Mouse (Mus musculus): ENCODE results near the gene Usp32. TPM values are rescaled to one million over a fixed set of nuclear protein-coding genes. Genes with fewer than 3 reads are reported as not detected.

The Usp32 gene
- polyA plus RNA-seq, 1 experiment from 2014 or later: 4.5 TPM

DNA sequence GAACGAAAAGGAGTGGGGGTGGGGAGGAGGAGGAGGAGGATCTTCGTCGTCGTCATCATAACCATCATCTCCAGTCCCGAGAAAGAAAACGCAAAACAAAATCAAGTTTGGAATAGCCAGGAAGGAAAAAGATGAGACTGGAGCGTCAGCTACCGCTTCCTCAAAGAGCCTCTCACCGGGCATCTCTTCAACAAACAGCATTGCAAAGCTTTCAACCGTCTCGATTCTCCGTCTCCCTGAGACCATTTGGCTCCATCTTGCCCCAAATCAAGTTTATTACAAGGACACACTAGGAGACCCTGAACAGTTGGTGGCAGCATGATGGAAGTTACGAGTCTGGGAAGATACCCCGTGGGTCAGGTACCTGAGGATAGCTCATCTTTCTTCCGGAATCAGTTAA, 182.8 kb downstream of the Usp32 start:
- no peaks in the 10 kb centered on the region for H3K36me3 ChIP-seq (ENCODE audit: insufficient read depth, low read length)
- no peak overlapping the region for H3K27ac ChIP-seq (ENCODE audit: low read length)
- no peak overlapping the region for H3K9ac ChIP-seq (replicated peaks; ENCODE audit: low read depth)
- H3K4me3 ChIP-seq (ENCODE audit: low read depth, low read length): peak overlapping the region; percentile 27; the same call in 1 of the 2 replicates
- ATAC-seq (no peak), DNase-seq (ENCODE audit: low spot score) (no peak)
- no peaks in the 10 kb centered on the region for H3K9me3 ChIP-seq (ENCODE audit: low read length)
- peak overlapping the region; percentile 35 for H3K4me2 ChIP-seq (replicated peaks; ENCODE audit: low read depth, low read length)
- no peak for TF ChIP-seq EP300 (IDR thresholded peaks at IDR 0.05)
- TF ChIP-seq CTCF (IDR thresholded peaks at IDR 0.05): no peak
- peaks cover 3% of the 10 kb centered on the region; the same call in 1 of the 2 replicates for H3K27me3 ChIP-seq (replicated peaks; ENCODE audit: insufficient read depth, low read length)
- peaks cover 3% of the 10 kb centered on the region; the same call in 1 of the 2 replicates for H3K4me1 ChIP-seq (ENCODE audit: insufficient read depth, low read depth, low read length)
- WGBS: 8% methylated on average over 15 of the region's 15 CpGs

DNA sequence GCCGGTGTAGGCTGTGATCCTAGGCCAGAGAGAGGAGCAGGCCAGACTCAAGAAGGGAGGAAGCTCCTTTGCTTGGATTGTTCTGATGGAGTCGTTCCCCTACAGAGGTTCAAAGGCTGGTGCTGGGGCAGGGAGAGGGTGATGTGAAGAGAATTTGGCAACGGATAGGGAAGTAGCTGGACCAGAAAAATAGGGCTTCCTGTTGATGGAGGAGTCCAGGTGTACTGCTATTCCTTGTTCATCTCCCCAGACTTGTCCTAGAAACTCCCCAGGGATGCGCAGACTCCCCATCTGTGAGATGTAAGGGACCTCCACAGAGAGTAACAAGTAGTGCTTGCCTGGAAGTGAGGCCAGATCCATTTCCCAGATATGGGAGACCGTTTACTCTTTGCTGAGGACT, 183.6 kb downstream of the Usp32 start:
- H3K36me3 ChIP-seq (ENCODE audit: insufficient read depth, low read length): no peaks in the 10 kb centered on the region
- no peak overlapping the region for H3K4me3 ChIP-seq (ENCODE audit: low read depth, low read length)
- H3K4me2 ChIP-seq (replicated peaks; ENCODE audit: low read depth, low read length): no peak overlapping the region
- TF ChIP-seq EP300 (IDR thresholded peaks at IDR 0.05): no peak
- no peak for TF ChIP-seq CTCF (IDR thresholded peaks at IDR 0.05)
- DNase-seq (ENCODE audit: low spot score) (no peak), ATAC-seq (no peak)
- peaks cover 3% of the 10 kb centered on the region; the same call in 1 of the 2 replicates for H3K4me1 ChIP-seq (ENCODE audit: insufficient read depth, low read depth, low read length)
- H3K9ac ChIP-seq (replicated peaks; ENCODE audit: low read depth): no peak overlapping the region
- 30% methylated on average over 5 of the region's 5 CpGs for WGBS
- peaks cover 3% of the 10 kb centered on the region; the same call in 1 of the 2 replicates for H3K27me3 ChIP-seq (replicated peaks; ENCODE audit: insufficient read depth, low read length)
- H3K9me3 ChIP-seq (ENCODE audit: low read length): no peaks in the 10 kb centered on the region
- H3K27ac ChIP-seq (ENCODE audit: low read length): no peak overlapping the region

DNA sequence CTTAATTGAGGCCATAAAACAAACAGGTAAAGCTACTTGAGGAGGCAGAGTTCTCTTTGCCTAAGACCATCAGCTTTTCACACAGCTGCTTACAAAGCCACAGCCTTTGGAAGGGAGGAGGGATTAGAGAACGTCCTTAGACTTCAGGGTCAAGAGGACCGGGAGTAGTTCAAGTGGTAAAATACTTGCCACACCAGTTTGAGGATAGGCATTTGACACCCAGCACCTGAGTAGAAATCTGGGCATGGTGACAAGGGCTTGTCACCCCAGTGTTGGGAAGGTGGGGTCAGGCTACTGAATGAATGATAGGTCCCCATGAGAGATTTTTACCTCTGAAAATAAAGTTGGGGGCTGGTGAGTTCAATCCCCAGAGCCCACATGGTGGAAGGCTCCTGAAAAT, 187.3 kb downstream of the Usp32 start:
- WGBS: 26% methylated on average over 2 of the region's 2 CpGs
- no peaks in the 10 kb centered on the region for H3K9me3 ChIP-seq (ENCODE audit: low read length)
- DNase-seq (ENCODE audit: low spot score) (peak; percentile 88), ATAC-seq (peak; percentile 96)
- H3K4me1 ChIP-seq (ENCODE audit: insufficient read depth, low read depth, low read length): peaks cover 3% of the 10 kb centered on the region; the same call in 1 of the 2 replicates
- H3K36me3 ChIP-seq (ENCODE audit: insufficient read depth, low read length): no peaks in the 10 kb centered on the region
- H3K4me2 ChIP-seq (replicated peaks; ENCODE audit: low read depth, low read length): no peak overlapping the region
- H3K4me3 ChIP-seq (ENCODE audit: low read depth, low read length): no peak overlapping the region
- H3K27me3 ChIP-seq (replicated peaks; ENCODE audit: insufficient read depth, low read length): peaks cover 3% of the 10 kb centered on the region; the same call in 1 of the 2 replicates
- TF ChIP-seq CTCF (IDR thresholded peaks at IDR 0.05): no peak
- no peak overlapping the region for H3K27ac ChIP-seq (ENCODE audit: low read length)
- H3K9ac ChIP-seq (replicated peaks; ENCODE audit: low read depth): no peak overlapping the region

DNA sequence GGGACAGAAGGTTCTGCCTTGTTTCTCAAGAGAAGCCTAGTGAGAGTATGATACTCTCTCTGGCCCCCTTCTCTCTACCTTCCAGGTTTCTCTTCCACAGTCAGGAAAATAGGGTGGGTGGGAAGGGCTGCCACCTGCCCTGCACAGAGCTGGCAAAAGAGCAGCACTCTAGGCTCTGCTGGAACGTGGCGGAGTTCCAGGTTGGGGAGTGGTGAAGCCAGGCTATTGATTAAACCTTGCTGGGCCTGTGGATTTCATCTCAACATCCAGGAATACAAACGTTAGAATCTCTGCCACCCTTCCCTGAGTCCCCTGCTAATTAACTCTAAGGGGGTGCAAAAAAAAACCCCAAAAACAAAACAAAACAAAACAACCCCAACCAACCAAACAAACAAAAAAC, 191.4 kb downstream of the Usp32 start:
- Histone ChIP-seq H3K9me3 (ENCODE audit: low read length) (no peaks in the 10 kb centered on the region), H3K4me2 (replicated peaks; ENCODE audit: low read depth, low read length) (no peak overlapping the region), H3K9ac (replicated peaks; ENCODE audit: low read depth) (no peak overlapping the region), H3K27ac (ENCODE audit: low read length) (no peak overlapping the region), H3K27me3 (replicated peaks; ENCODE audit: insufficient read depth, low read length) (peaks cover 8% of the 10 kb centered on the region), H3K36me3 (ENCODE audit: insufficient read depth, low read length) (no peaks in the 10 kb centered on the region), H3K4me3 (ENCODE audit: low read depth, low read length) (no peak overlapping the region), H3K4me1 (ENCODE audit: insufficient read depth, low read depth, low read length) (no peaks in the 10 kb centered on the region)
- WGBS: 27% methylated on average over 3 of the region's 3 CpGs
- DNase-seq (ENCODE audit: low spot score): no peak
- no peak for ATAC-seq
- TF ChIP-seq EP300 (IDR thresholded peaks at IDR 0.05) (no peak), CTCF (IDR thresholded peaks at IDR 0.05) (no peak)

DNA sequence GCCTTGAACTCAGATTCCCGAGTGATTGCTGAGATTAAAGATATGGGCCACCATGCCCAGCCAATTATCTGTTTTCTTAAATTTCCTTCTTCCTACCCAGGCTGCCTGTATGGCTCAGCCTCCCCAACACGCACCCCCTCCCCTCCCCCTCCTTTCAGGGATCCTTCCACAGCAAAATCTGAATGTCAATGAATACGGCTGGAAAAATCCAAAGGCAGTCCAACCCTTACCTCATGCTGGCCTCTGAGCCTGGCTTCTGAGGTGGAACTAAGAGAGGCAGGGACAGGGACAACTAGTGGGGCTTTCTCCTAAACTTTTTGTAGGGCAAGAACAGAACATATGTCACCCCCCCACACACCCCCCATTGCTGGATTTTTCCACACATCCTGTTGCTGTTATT, 191.8 kb downstream of the Usp32 start:
- no peak overlapping the region for H3K9ac ChIP-seq (replicated peaks; ENCODE audit: low read depth)
- WGBS: 40% methylated on average over 3 of the region's 3 CpGs
- ATAC-seq: no peak

DNA sequence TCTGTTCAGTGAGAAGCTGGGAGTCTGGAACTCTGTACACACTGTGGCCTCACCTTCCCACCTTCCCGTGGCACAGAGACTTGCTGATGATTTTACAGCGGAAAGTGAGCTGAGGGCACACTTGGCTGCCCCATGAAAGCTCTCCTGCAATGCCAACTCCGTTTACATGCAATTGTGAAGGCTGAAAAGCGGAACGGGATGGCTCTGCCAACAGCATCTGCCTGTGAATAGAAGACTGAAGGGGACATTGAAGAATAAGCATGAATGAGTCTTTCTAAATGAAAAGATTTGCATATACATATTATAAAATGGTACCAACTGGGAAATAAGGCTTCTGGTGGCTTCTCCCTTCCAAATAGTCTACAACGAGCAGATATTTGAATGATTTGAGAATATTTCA, 192.8 kb downstream of the Usp32 start:
- WGBS: 74% methylated on average over 6 of the region's 6 CpGs
- no peaks in the 10 kb centered on the region for H3K36me3 ChIP-seq (ENCODE audit: insufficient read depth, low read length)
- ATAC-seq: no peak
- H3K9me3 ChIP-seq (ENCODE audit: low read length): no peaks in the 10 kb centered on the region
- H3K9ac ChIP-seq (replicated peaks; ENCODE audit: low read depth): no peak overlapping the region
- H3K4me2 ChIP-seq (replicated peaks; ENCODE audit: low read depth, low read length): no peak overlapping the region
- no peak for DNase-seq (ENCODE audit: low spot score)
- H3K27ac ChIP-seq (ENCODE audit: low read length): no peak overlapping the region
- TF ChIP-seq CTCF (IDR thresholded peaks at IDR 0.05) (no peak), EP300 (IDR thresholded peaks at IDR 0.05) (no peak)
- H3K4me3 ChIP-seq (ENCODE audit: low read depth, low read length): no peak overlapping the region
- no peaks in the 10 kb centered on the region for H3K4me1 ChIP-seq (ENCODE audit: insufficient read depth, low read depth, low read length)
- H3K27me3 ChIP-seq (replicated peaks; ENCODE audit: insufficient read depth, low read length): peaks cover 8% of the 10 kb centered on the region

More for the DNA sequence above, 191.8 kb downstream of the Usp32 start:
- Histone ChIP-seq H3K9me3 (ENCODE audit: low read length) (no peaks in the 10 kb centered on the region), H3K4me1 (ENCODE audit: insufficient read depth, low read depth, low read length) (no peaks in the 10 kb centered on the region), H3K4me3 (ENCODE audit: low read depth, low read length) (no peak overlapping the region), H3K36me3 (ENCODE audit: insufficient read depth, low read length) (no peaks in the 10 kb centered on the region), H3K27ac (ENCODE audit: low read length) (no peak overlapping the region), H3K27me3 (replicated peaks; ENCODE audit: insufficient read depth, low read length) (peaks cover 8% of the 10 kb centered on the region), H3K4me2 (replicated peaks; ENCODE audit: low read depth, low read length) (no peak overlapping the region)
- DNase-seq (ENCODE audit: low spot score): no peak
- TF ChIP-seq CTCF (IDR thresholded peaks at IDR 0.05) (no peak), EP300 (IDR thresholded peaks at IDR 0.05) (no peak)

DNA sequence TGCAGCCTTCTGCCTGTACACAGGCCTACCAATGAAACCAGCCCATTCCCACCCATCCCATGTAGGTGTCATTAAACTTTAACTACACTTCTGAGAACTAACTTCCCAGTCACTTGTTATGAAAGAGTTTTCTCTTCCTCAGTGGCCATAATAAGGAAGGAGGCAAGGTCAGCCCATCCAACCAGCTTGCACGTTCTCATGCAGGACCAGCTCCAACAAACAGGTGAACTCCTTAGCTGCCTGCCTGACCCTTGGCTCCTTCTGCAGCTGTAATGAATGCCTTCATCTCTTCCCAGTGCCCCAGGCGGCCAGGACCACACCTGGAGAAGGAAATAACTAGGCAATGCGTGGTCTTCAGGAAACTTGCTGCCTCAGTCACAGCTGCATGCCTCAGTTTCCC, 194.1 kb downstream of the Usp32 start:
- Histone ChIP-seq H3K27me3 (replicated peaks; ENCODE audit: insufficient read depth, low read length) (peaks cover 8% of the 10 kb centered on the region), H3K27ac (ENCODE audit: low read length) (no peak overlapping the region), H3K4me2 (replicated peaks; ENCODE audit: low read depth, low read length) (no peak overlapping the region), H3K4me1 (ENCODE audit: insufficient read depth, low read depth, low read length) (no peaks in the 10 kb centered on the region), H3K9ac (replicated peaks; ENCODE audit: low read depth) (no peak overlapping the region), H3K36me3 (ENCODE audit: insufficient read depth, low read length) (no peaks in the 10 kb centered on the region), H3K9me3 (ENCODE audit: low read length) (no peaks in the 10 kb centered on the region), H3K4me3 (ENCODE audit: low read depth, low read length) (no peak overlapping the region)
- ATAC-seq (no peak), DNase-seq (ENCODE audit: low spot score) (no peak)
- TF ChIP-seq EP300 (IDR thresholded peaks at IDR 0.05): no peak
- no peak for TF ChIP-seq CTCF (IDR thresholded peaks at IDR 0.05)
- 29% methylated on average over 3 of the region's 3 CpGs for WGBS
